Mouse (Mus musculus): Measurements from ENCODE around the gene Rab8b. TPM values are rescaled to one million over a fixed set of nuclear protein-coding genes. Genes with fewer than 3 reads are reported as not detected.
"Not testable (repeated sequence)": the region's sequence is repeated elsewhere in the genome, so short reads cannot be mapped to it uniquely, and the experiment has no call there.

The Rab8b gene
- total RNA-seq, 2 experiments from 2014 or later, result 34.6 to 38.7 TPM

- DNase-seq (ENCODE audit: low spot score in 2 of 2), result not testable (repeated sequence)
Observed at GRCm38 (mm10) chr9:66892456-66892855, 27.0 kb downstream of the Rab8b start.

- no peak for DNase-seq (ENCODE audit: low spot score in 2 of 2)
Observed at GRCm38 (mm10) chr9:66887960-66888610, 31.4 kb downstream of the Rab8b start.

DNA sequence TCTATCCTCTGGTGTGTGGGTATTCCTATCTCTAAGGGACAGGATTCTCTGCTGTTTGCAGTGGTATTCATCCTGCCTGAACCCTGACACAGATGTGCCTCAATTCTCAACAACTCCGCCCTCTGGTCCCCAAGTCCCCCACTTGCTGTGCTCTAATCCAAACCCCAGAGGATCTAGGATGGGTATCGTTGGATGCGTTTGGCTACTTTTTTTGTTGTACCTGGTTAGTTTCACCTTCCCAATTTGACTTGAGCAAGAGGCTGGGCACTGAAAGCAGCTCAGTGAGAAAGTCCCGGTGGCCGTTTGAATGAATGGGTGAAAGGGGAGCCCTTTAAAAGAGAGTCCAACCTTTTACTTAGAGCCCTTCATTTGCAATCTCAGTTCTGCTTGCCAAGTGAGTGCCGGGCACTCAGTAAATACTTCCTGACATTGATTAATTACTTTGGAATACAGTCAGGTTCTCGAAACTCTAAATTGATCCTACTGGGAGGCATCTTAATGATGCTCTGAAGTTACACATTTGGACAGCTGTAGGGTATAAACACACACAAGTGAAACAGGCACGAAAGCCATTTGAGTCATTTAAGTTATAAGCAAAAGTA lies 32.1 kb downstream of the Rab8b start:
- DNase-seq (ENCODE audit: low spot score in 2 of 2), result no peak

DNA sequence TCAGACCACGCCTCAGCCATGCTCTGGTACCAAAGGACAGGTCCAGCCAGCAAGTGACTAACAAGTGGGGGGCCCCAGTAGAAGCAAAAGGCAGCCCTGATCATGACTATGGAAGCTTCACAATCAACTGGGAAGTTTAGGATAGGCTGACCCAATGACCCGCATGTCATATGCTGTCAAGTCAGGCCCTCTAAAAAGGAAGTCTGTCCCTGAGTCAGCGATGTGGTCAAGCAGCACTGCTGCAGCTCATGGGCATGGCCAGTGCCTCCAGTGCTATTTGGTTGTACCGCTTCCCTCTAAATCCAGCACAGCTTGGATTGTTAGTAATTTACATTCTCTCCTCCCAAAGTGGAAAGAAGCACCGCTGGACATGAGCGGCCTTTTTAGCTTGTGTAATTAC lies 32.7 kb downstream of the Rab8b start:
- no peak for DNase-seq (ENCODE audit: low spot score in 2 of 2)

- DNase-seq (ENCODE audit: low spot score in 2 of 2), result no peak
Observed at GRCm38 (mm10) chr9:66886366-66886765, 33.1 kb downstream of the Rab8b start.

DNA sequence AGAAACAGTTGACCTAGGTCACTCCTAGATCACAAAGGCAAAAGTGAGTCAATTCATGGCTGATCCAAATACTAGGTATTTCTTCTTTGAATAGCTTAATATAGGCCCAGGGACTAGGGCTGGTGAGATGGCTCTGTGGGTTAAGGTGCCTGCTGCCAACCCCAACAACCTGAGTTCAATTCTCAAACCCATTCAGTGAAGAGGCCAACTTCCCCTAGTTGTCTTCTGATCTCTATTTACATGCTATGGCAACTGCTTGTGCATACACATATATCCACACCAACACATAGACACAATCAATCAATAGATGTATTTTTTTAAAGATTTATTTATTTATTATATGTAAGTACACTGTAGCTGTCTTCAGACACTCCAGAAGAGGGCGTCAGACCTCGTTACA lies 34.9 kb downstream of the Rab8b start:
- DNase-seq (ENCODE audit: low spot score in 2 of 2), result no peak

DNA sequence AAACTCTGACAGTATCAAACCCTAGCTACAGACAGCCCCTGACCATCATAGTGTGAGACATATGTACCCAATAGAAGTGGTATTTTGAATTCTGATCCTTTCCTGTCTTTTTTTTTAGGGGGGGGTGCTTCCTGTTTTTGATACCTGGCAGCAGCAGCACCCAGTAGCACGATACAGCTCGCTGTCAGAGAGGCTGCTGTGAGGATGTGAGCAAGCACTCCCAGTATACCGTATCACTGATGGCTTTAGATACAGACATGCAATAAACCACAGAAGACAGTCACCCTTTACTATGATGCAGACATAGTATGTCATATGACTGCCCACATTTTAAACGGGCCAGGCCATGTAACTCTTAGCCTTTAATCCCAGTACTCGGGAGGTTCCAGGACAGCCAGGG lies 36.0 kb downstream of the Rab8b start:
- DNase-seq (ENCODE audit: low spot score in 2 of 2), result no peak

- DNase-seq (ENCODE audit: low spot score in 2 of 2), result no peak
Observed at GRCm38 (mm10) chr9:66882406-66882821, 37.1 kb downstream of the Rab8b start.

GRCm38 (mm10) chr9:66881858-66882257 lies 37.6 kb downstream of the Rab8b start:
- DNase-seq (ENCODE audit: low spot score in 2 of 2), result no peak

GRCm38 (mm10) chr9:66880752-66881151 lies 38.7 kb downstream of the Rab8b start:
- DNase-seq (ENCODE audit: low spot score in 2 of 2), result no peak

GRCm38 (mm10) chr9:66879486-66879885 lies 40.0 kb downstream of the Rab8b start:
- DNase-seq (ENCODE audit: low spot score in 2 of 2), result no peak

DNA sequence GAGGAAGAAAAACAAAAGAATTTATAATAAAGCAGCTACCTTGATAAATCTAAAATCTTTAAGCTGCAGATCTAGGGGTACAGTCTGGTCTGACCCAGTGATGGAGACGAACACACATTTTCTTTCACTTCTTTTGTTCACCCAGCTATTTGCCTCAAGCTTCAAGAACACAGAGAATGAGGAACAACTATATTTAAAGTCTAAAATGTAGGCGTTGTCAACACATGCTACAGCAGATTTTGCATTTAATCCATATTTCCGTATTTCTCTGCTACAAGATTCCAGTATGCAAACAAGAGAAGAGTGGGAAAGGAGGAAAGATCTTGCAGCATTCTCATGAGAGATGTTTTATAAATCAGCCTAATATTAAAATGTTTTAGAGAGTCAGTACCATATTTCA lies 40.6 kb downstream of the Rab8b start:
- DNase-seq (ENCODE audit: low spot score in 2 of 2), result no peak

DNA sequence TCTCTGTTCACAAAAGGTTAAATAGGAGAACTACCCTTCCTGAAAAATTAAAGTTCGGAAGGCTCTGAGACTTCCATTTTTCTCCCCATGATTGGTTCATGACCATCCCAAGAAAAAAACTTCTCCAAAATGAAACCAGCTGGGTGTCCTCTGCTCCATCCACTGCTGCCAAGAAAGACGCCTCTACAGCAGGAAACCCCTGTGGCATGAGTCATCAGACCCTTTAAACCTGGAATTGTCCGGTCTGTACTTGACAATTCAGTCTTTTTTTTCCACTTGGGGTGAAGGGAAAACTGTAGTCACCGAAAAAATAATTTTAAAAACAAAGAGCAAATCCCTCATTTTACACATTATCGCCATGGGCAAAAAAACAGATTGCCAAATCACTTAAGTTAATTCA lies 42.9 kb downstream of the Rab8b start:
- DNase-seq (ENCODE audit: low spot score in 2 of 2), result no peak

- no peak for DNase-seq (ENCODE audit: low spot score in 2 of 2)
Observed at GRCm38 (mm10) chr9:66874297-66874696, 45.2 kb downstream of the Rab8b start.

- no peak for DNase-seq (ENCODE audit: low spot score in 2 of 2)
Observed at GRCm38 (mm10) chr9:66873531-66873930, 46.0 kb downstream of the Rab8b start.

DNA sequence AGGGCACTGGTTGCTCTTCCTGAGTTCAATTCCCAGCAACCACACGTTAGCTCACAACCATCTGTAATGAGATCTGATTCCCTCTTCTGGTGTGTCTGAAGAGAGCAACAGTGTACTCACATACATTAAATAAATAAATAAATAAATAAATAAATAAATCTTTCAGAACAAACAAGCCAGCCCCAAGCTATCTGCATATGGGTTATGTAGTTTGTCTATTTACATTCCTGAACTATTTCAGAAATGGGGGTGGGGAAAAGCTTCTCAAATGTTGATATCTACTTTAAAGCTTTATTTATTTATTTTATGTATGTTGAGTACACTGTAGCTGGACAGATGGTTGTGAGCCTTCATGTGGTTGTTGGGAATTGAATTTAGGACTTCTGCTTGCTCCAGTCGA lies 46.5 kb downstream of the Rab8b start:
- DNase-seq (ENCODE audit: low spot score in 2 of 2), result not testable (repeated sequence)

DNA sequence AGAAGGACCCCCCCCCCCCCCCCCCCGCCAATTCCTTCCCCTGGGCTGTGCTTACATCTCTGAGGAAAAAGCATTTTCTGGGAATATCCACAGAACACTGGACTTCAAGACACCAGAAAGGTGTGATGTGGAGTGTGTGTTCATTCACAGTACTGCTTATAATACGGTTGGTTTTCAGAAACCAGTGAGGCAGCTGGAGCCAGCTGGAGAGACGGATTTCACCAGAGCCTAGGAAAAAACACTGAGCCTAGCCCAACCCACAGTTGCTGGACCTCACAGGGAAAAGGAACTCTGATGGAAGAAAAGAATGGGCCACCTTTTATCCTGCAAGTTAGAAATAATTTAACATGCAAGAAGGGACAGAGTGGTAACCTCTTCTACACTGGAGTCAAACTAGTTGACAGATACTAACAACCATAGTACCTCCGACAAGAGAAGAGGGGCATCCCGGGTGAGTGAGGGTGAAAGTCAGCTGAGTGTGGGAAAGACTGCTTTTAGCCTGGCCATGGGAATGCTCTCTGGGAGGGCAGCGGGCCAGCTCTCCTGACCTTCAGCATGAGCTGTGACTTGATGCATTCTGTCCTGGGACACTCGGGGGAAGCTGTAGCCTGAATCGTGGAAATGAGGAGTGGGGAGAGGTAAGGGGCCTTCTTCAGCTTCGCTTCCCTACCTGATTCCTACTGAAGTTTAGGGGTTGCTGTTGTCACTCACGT lies 47.3 kb downstream of the Rab8b start:
- no peak for DNase-seq (ENCODE audit: low spot score in 2 of 2)

DNA sequence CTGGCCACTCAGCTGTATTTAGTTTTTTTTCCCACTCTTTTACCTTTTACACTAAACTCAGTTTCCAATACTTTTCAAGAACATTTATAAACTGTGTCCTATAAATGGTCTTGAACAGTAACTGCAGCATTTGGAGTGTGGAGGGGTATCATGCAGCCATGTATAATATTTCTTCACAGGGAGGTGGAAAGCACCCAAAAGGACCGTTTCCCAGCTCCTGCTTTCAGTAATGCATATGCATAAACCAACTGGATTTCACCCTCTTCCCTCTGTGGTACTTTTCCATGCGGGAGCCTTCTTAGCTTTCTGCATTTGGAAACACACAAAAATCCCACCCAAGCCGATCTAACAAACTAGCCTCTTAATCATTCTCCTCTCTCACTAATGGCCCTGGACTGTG lies 54.8 kb downstream of the Rab8b start:
- DNase-seq (ENCODE audit: low spot score in 2 of 2), result peak; percentile 15 to 22

- DNase-seq (ENCODE audit: low spot score in 2 of 2), result no peak
Observed at GRCm38 (mm10) chr9:66863456-66863855, 56.0 kb downstream of the Rab8b start.

DNA sequence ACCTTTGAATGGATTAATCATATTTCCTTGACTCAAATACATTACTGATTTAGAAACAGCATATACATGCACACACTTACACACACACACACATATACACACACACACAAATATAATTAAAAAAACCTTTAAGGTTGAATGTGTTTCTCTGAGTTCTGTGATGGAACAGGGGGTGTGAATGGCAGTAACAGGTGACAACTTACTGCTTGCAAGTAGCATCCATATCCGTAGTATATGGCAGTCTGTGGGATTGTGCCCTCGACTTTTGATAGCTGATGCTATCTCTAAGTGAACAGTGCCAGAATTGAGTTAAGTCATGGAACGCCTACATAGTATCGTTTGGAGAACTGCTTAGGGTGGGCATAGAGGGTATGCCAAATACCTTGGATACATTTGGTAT lies 57.3 kb downstream of the Rab8b start:
- DNase-seq (ENCODE audit: low spot score in 2 of 2), result no peak

- no peak for DNase-seq (ENCODE audit: low spot score in 2 of 2)
Observed at GRCm38 (mm10) chr9:66861104-66861767, 58.3 kb downstream of the Rab8b start.

DNA sequence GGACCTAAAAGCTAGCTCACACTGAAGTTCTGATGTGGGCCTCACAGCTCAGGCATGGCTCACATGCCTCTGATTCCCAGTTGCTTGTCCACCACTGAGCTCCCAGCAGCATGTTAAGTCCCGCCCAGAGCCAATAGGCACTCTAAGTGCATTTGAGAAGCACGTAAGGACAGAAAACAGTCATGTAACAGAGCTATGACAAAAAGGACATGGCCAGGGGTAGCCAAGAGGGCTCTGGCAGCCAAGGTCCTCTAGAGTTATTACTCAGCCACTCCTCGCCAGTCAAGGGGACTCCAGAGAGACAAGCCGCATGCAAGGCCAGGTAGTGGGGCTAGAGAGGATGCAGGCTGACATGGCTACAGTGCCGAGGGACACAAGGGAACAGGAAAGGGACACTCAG lies 60.0 kb downstream of the Rab8b start:
- DNase-seq (ENCODE audit: low spot score in 2 of 2), result no peak
